Mouse (Mus musculus): ENCODE measurements around the gene Asap3. TPM values are rescaled to one million over a fixed set of nuclear protein-coding genes. Genes with fewer than 3 reads are reported as not detected.

Gene Asap3
- polyA plus RNA-seq, 1 experiment = 3.8 TPM

GRCm38 (mm10) chr4:136283783-136284182 is 77.6 kb downstream of the Asap3 start:
- Histone ChIP-seq H3K36me3 (ENCODE audit: control insufficient read depth, insufficient read depth) (peaks cover 18% of the 10 kb centered on the region), H3K4me3 (ENCODE audit: insufficient read depth, poor library complexity, severe bottlenecking) (no peak overlapping the region), H3K79me3 (ENCODE audit: low read depth) (peaks cover 15% of the 10 kb centered on the region), H3K27me3 (ENCODE audit: control insufficient read depth, insufficient read depth, insufficient read length) (no peaks in the 10 kb centered on the region), H3ac (ENCODE audit: control insufficient read depth, insufficient read length, low read depth) (no peak overlapping the region), H3K79me2 (ENCODE audit: control insufficient read depth, insufficient read depth) (peaks cover 25% of the 10 kb centered on the region)
- TF ChIP-seq CEBPB (IDR thresholded peaks at IDR 0.05; ENCODE audit: low read depth) (no peak), MYOG (IDR thresholded peaks at IDR 0.05; ENCODE audit: control insufficient read depth, extremely low read depth, insufficient read length) (no peak), CTCF (IDR thresholded peaks at IDR 0.05; ENCODE audit: control insufficient read depth, insufficient read depth, insufficient read length) (no peak), MYOD1 (IDR thresholded peaks at IDR 0.05; ENCODE audit: control insufficient read depth, insufficient read length, low read depth) (no peak), FOSL1 (IDR thresholded peaks at IDR 0.05; ENCODE audit: insufficient read depth, low read length, poor library complexity, severe bottlenecking) (no peak), MAX (IDR thresholded peaks at IDR 0.05) (no peak), USF1 (IDR thresholded peaks at IDR 0.05; ENCODE audit: low read depth) (no peak)

- peak within 1 kb of the TSS; percentile 48 for H3ac ChIP-seq (ENCODE audit: control insufficient read depth, insufficient read length, low read depth)
- peaks cover 25% of the 10 kb centered on the region for H3K79me2 ChIP-seq (ENCODE audit: control insufficient read depth, insufficient read depth)
- TF ChIP-seq FOSL1 (IDR thresholded peaks at IDR 0.05; ENCODE audit: insufficient read depth, low read length, poor library complexity, severe bottlenecking) (no peak), MAX (IDR thresholded peaks at IDR 0.05) (no peak)
- H3K36me3 ChIP-seq (ENCODE audit: control insufficient read depth, insufficient read depth) = peaks cover 24% of the 10 kb centered on the region
- no peaks in the 10 kb centered on the region for H3K27me3 ChIP-seq (ENCODE audit: control insufficient read depth, insufficient read depth, insufficient read length)
- H3K79me3 ChIP-seq (ENCODE audit: low read depth) = peaks cover 15% of the 10 kb centered on the region
- peak within 1 kb of the TSS; percentile 57 for H3K4me3 ChIP-seq (ENCODE audit: insufficient read depth, poor library complexity, severe bottlenecking)
Observed at GRCm38 (mm10) chr4:136284455-136284854, 78.3 kb downstream of the Asap3 start, which contains the start of gene Zfp46. Zfp46 (plus strand) TSS chr4:136284683.

GRCm38 (mm10) chr4:136284891-136285290 is 78.7 kb downstream of the Asap3 start:
- Histone ChIP-seq H3ac (ENCODE audit: control insufficient read depth, insufficient read length, low read depth) (peak overlapping the region; percentile 48), H3K79me3 (ENCODE audit: low read depth) (peaks cover 15% of the 10 kb centered on the region), H3K79me2 (ENCODE audit: control insufficient read depth, insufficient read depth) (peaks cover 25% of the 10 kb centered on the region), H3K27me3 (ENCODE audit: control insufficient read depth, insufficient read depth, insufficient read length) (no peaks in the 10 kb centered on the region), H3K4me3 (ENCODE audit: insufficient read depth, poor library complexity, severe bottlenecking) (peak overlapping the region; percentile 25), H3K36me3 (ENCODE audit: control insufficient read depth, insufficient read depth) (peaks cover 28% of the 10 kb centered on the region)
- TF ChIP-seq USF1 (IDR thresholded peaks at IDR 0.05; ENCODE audit: low read depth) = no peak
- TF ChIP-seq MAX (IDR thresholded peaks at IDR 0.05) = no peak
- TF ChIP-seq CTCF (IDR thresholded peaks at IDR 0.05; ENCODE audit: control insufficient read depth, insufficient read depth, insufficient read length) = no peak
- TF ChIP-seq FOSL1 (IDR thresholded peaks at IDR 0.05; ENCODE audit: insufficient read depth, low read length, poor library complexity, severe bottlenecking) = no peak
- no peak for TF ChIP-seq MYOG (IDR thresholded peaks at IDR 0.05; ENCODE audit: control insufficient read depth, extremely low read depth, insufficient read length)
- TF ChIP-seq CEBPB (IDR thresholded peaks at IDR 0.05; ENCODE audit: low read depth) = no peak
- no peak for TF ChIP-seq MYOD1 (IDR thresholded peaks at IDR 0.05; ENCODE audit: control insufficient read depth, insufficient read length, low read depth)

GRCm38 (mm10) chr4:136285348-136285810 is 79.2 kb downstream of the Asap3 start:
- peaks cover 15% of the 10 kb centered on the region for H3K79me3 ChIP-seq (ENCODE audit: low read depth)
- peaks cover 25% of the 10 kb centered on the region for H3K79me2 ChIP-seq (ENCODE audit: control insufficient read depth, insufficient read depth)
- no peaks in the 10 kb centered on the region for H3K27me3 ChIP-seq (ENCODE audit: control insufficient read depth, insufficient read depth, insufficient read length)
- H3K4me3 ChIP-seq (ENCODE audit: insufficient read depth, poor library complexity, severe bottlenecking) = peak overlapping the region; percentile 57
- H3ac ChIP-seq (ENCODE audit: control insufficient read depth, insufficient read length, low read depth) = peak overlapping the region; percentile 42
- TF ChIP-seq MYOG (IDR thresholded peaks at IDR 0.05; ENCODE audit: control insufficient read depth, extremely low read depth, insufficient read length) (no peak), FOSL1 (IDR thresholded peaks at IDR 0.05; ENCODE audit: insufficient read depth, low read length, poor library complexity, severe bottlenecking) (no peak), USF1 (IDR thresholded peaks at IDR 0.05; ENCODE audit: low read depth) (no peak), MYOD1 (IDR thresholded peaks at IDR 0.05; ENCODE audit: control insufficient read depth, insufficient read length, low read depth) (no peak), CEBPB (IDR thresholded peaks at IDR 0.05; ENCODE audit: low read depth) (no peak), CTCF (IDR thresholded peaks at IDR 0.05; ENCODE audit: control insufficient read depth, insufficient read depth, insufficient read length) (no peak), MAX (IDR thresholded peaks at IDR 0.05) (no peak)
- peaks cover 33% of the 10 kb centered on the region for H3K36me3 ChIP-seq (ENCODE audit: control insufficient read depth, insufficient read depth)

- H3K79me2 ChIP-seq (ENCODE audit: control insufficient read depth, insufficient read depth) = peaks cover 25% of the 10 kb centered on the region
- H3ac ChIP-seq (ENCODE audit: control insufficient read depth, insufficient read length, low read depth) = peak overlapping the region; percentile 93
- H3K36me3 ChIP-seq (ENCODE audit: control insufficient read depth, insufficient read depth) = peaks cover 36% of the 10 kb centered on the region
- H3K4me3 ChIP-seq (ENCODE audit: insufficient read depth, poor library complexity, severe bottlenecking) = peak overlapping the region; percentile 57
- peak; percentile 18 for TF ChIP-seq MAX (IDR thresholded peaks at IDR 0.05)
- TF ChIP-seq FOSL1 (IDR thresholded peaks at IDR 0.05; ENCODE audit: insufficient read depth, low read length, poor library complexity, severe bottlenecking) = no peak
- H3K27me3 ChIP-seq (ENCODE audit: control insufficient read depth, insufficient read depth, insufficient read length) = no peaks in the 10 kb centered on the region
- peaks cover 15% of the 10 kb centered on the region for H3K79me3 ChIP-seq (ENCODE audit: low read depth)
Observed at GRCm38 (mm10) chr4:136285811-136286371, 79.7 kb downstream of the Asap3 start.

Data from C2C12 (cell line).